Mouse (Mus musculus): Measurements from ENCODE around the gene Tenm4. TPM values are rescaled to one million over a fixed set of nuclear protein-coding genes. Genes with fewer than 3 reads are reported as not detected.

Gene Tenm4
- polyA plus RNA-seq, 3 experiments from 2014 or later = 0.05 TPM; not detected in 2

GRCm38 (mm10) chr7:96788135-96788534 is 617.1 kb downstream of the Tenm4 start:
- no peak for ATAC-seq

- ATAC-seq = no peak
These were observed 619.3 kb downstream of the Tenm4 start for GRCm38 (mm10) chr7:96790326-96790725.

GRCm38 (mm10) chr7:96792456-96793229 is 621.6 kb downstream of the Tenm4 start:
- no peak for ATAC-seq

GRCm38 (mm10) chr7:96796033-96796741 is 625.1 kb downstream of the Tenm4 start:
- no peak for ATAC-seq

GRCm38 (mm10) chr7:96796788-96797485 is 625.9 kb downstream of the Tenm4 start:
- ATAC-seq = no peak

- ATAC-seq = no peak
These were observed 626.8 kb downstream of the Tenm4 start for GRCm38 (mm10) chr7:96797716-96798332.

- ATAC-seq = no peak
These were observed 628.8 kb downstream of the Tenm4 start for GRCm38 (mm10) chr7:96799816-96800215.

- no peak for ATAC-seq
These were observed 630.3 kb downstream of the Tenm4 start for GRCm38 (mm10) chr7:96801368-96801767.

GRCm38 (mm10) chr7:96802216-96802615 is 631.2 kb downstream of the Tenm4 start:
- ATAC-seq = no peak

- no peak for ATAC-seq
These were observed 635.5 kb downstream of the Tenm4 start for GRCm38 (mm10) chr7:96806561-96806960.

- no peak for ATAC-seq
These were observed 636.4 kb downstream of the Tenm4 start for GRCm38 (mm10) chr7:96807281-96808058.

GRCm38 (mm10) chr7:96808059-96808646 is 637.1 kb downstream of the Tenm4 start:
- ATAC-seq = no peak

GRCm38 (mm10) chr7:96811691-96812090 is 640.6 kb downstream of the Tenm4 start:
- no peak for ATAC-seq

- no peak for ATAC-seq
These were observed 642.0 kb downstream of the Tenm4 start for GRCm38 (mm10) chr7:96813036-96813435.

- ATAC-seq = no peak
These were observed 642.7 kb downstream of the Tenm4 start for GRCm38 (mm10) chr7:96813497-96814400.

GRCm38 (mm10) chr7:96814581-96814980 is 643.5 kb downstream of the Tenm4 start:
- peak; percentile 44 for ATAC-seq

GRCm38 (mm10) chr7:96817030-96817674 is 646.1 kb downstream of the Tenm4 start:
- ATAC-seq = no peak

- peak; percentile 57 for ATAC-seq
These were observed 647.3 kb downstream of the Tenm4 start for GRCm38 (mm10) chr7:96818236-96818916.

GRCm38 (mm10) chr7:96819538-96819937 is 648.5 kb downstream of the Tenm4 start:
- no peak for ATAC-seq
